Mouse (Mus musculus) CH12.LX (cell line): ENCODE measurements at regions not wholly inside any gene's neighbourhood (a gene's known extent, or its start where the extent isn't known, plus 50 kb on each side); places are given as distances from the start of the nearest gene placed in this dataset.

Source experiments
- DNase-seq: peaks from one replicate; pipeline ENCODE4 v3.0.0-alpha.2; 2013; ENCODE audit errors: extremely low read depth
- H3K27ac ChIP-seq: 2 replicates; pipeline ENCODE4 v1.5.1; 2012; ENCODE audit warnings: low read depth, mild to moderate bottlenecking, control low read depth, moderate library complexity; ENCODE audit not compliant: insufficient read depth
- H3K27me3 ChIP-seq: replicated peaks from 2 replicates; pipeline ENCODE3; 2012; ENCODE audit warnings: inconsistent platforms
- H3K36me3 ChIP-seq, 2 experiments: replicated peaks in 1 of 2; 2 replicates each; pipeline versions ENCODE3 to v1.6.1; 2012; ENCODE audit warnings: inconsistent platforms in 1 of 2, low read length in 1 of 2, mild to moderate bottlenecking in 1 of 2, mixed read lengths in 1 of 2, moderate library complexity in 1 of 2; ENCODE audit not compliant: control insufficient read depth in 1 of 2, insufficient read depth in 1 of 2
- H3K4me1 ChIP-seq, 2 experiments: 2 replicates each; pipeline ENCODE4 v1.6.1; 2012; ENCODE audit warnings: inconsistent platforms in 1 of 2, moderate library complexity in 1 of 2; ENCODE audit not compliant: insufficient read depth in 2 of 2, control insufficient read depth in 1 of 2
- H3K4me2 ChIP-seq: 2 replicates; pipeline ENCODE4 v1.6.1; 2012; ENCODE audit warnings: low read depth, mild to moderate bottlenecking, control low read depth; ENCODE audit not compliant: poor library complexity, insufficient read depth, severe bottlenecking
- H3K4me3 ChIP-seq, 3 experiments: fragments of 150-350 bp in 1 of 3; sonication (generic) in 1 of 3; replicated peaks in 1 of 3; 2 replicates each; pipeline versions ENCODE3 to v1.5.1; 2011 to 2012; ENCODE audit warnings: low read depth in 2 of 3, low read length in 2 of 3, mild to moderate bottlenecking in 2 of 3, moderate library complexity in 2 of 3, control low read depth in 1 of 3, improper control_type of control experiment in 1 of 3, inconsistent platforms in 1 of 3, mixed read lengths in 1 of 3; ENCODE audit not compliant: poor library complexity in 1 of 3
- H3K79me2 ChIP-seq: replicated peaks from 2 replicates; pipeline ENCODE4 v1.6.1; 2012; ENCODE audit warnings: mild to moderate bottlenecking, moderate library complexity; ENCODE audit not compliant: control insufficient read depth, poor library complexity, insufficient read depth, severe bottlenecking; ENCODE audit errors: extremely low read depth
- H3K9ac ChIP-seq: 2 replicates; pipeline ENCODE4 v1.6.1; 2012; ENCODE audit warnings: low read depth, mild to moderate bottlenecking, control low read depth, moderate library complexity; ENCODE audit not compliant: insufficient read depth
- H3K9me3 ChIP-seq: replicated peaks from 2 replicates; pipeline ENCODE3; 2012; ENCODE audit warnings: low read length, inconsistent platforms, mixed read lengths
- BHLHE40 ChIP-seq: IDR thresholded peaks from 2 replicates; pipeline ENCODE4 v1.6.1; 2011; ENCODE audit warnings: mild to moderate bottlenecking, low read depth, low read length, improper control_type of control experiment
- CHD2 ChIP-seq: IDR thresholded peaks from 2 replicates; pipeline ENCODE4 v1.6.1; 2011; ENCODE audit warnings: low read length, improper control_type of control experiment
- E2F4 ChIP-seq: IDR thresholded peaks from 2 replicates; pipeline ENCODE4 v1.6.1; 2011; ENCODE audit warnings: low read depth, low read length, improper control_type of control experiment; ENCODE audit not compliant: insufficient replicate concordance
- EP300 ChIP-seq: IDR thresholded peaks from 2 replicates; pipeline ENCODE4 v1.6.1; 2011; ENCODE audit warnings: low read length, improper control_type of control experiment
- ETS1 ChIP-seq: conservative IDR thresholded peaks from 2 replicates; pipeline ENCODE4 v1.6.1; 2012; ENCODE audit warnings: low read depth, mild to moderate bottlenecking, inconsistent platforms, low read length, improper control_type of control experiment, moderate library complexity
- GABPA ChIP-seq: IDR thresholded peaks from 2 replicates; pipeline ENCODE4 v1.6.1; 2012; ENCODE audit warnings: low read depth, low read length, improper control_type of control experiment, inconsistent platforms; ENCODE audit not compliant: insufficient replicate concordance
- IRF4 ChIP-seq: IDR thresholded peaks from 2 replicates; pipeline ENCODE4 v1.6.1; 2014; ENCODE audit warnings: low read depth, mild to moderate bottlenecking, inconsistent platforms, low read length, improper control_type of control experiment
- MAZ ChIP-seq: IDR thresholded peaks from 2 replicates; pipeline ENCODE4 v1.6.1; 2012; ENCODE audit warnings: low read depth, mild to moderate bottlenecking, inconsistent platforms, low read length, improper control_type of control experiment, moderate library complexity
- MXI1 ChIP-seq: IDR thresholded peaks from 2 replicates; pipeline ENCODE4 v1.6.1; 2011; ENCODE audit warnings: mild to moderate bottlenecking, low read depth, low read length, improper control_type of control experiment
- MYC ChIP-seq: IDR thresholded peaks from 2 replicates; pipeline ENCODE4 v1.6.1; 2011; ENCODE audit warnings: low read depth, mild to moderate bottlenecking, improper control_type of control experiment, low read length
- NELFE ChIP-seq: IDR thresholded peaks from 2 replicates; pipeline ENCODE4 v1.6.1; 2011; ENCODE audit warnings: low read depth, low read length, improper control_type of control experiment
- POLR2A ChIP-seq: IDR thresholded peaks from 2 replicates; pipeline ENCODE4 v1.6.1; 2011; ENCODE audit warnings: low read depth, mild to moderate bottlenecking, improper control_type of control experiment, low read length
- POLR2AphosphoS2 ChIP-seq: IDR thresholded peaks from 2 replicates; pipeline ENCODE4 v1.6.1; 2011; ENCODE audit warnings: low read depth, low read length, improper control_type of control experiment
- RCOR1 ChIP-seq: conservative IDR thresholded peaks from 2 replicates; pipeline ENCODE4 v1.6.1; 2012; ENCODE audit warnings: low read depth, mild to moderate bottlenecking, inconsistent platforms, low read length, improper control_type of control experiment
- SIN3A ChIP-seq: IDR thresholded peaks from 2 replicates; pipeline ENCODE4 v1.6.1; 2012; ENCODE audit warnings: low read length, improper control_type of control experiment, inconsistent platforms
- SMC3 ChIP-seq: IDR thresholded peaks from 2 replicates; pipeline ENCODE4 v1.6.1; 2011; ENCODE audit warnings: low read depth, low read length, improper control_type of control experiment
- TBP ChIP-seq: conservative IDR thresholded peaks from 2 replicates; pipeline ENCODE4 v1.6.1; 2011; ENCODE audit warnings: low read depth, low read length, improper control_type of control experiment
- UBTF ChIP-seq: IDR thresholded peaks from 2 replicates; pipeline ENCODE4 v1.6.1; 2012; ENCODE audit warnings: low read depth, mild to moderate bottlenecking, inconsistent platforms, low read length, improper control_type of control experiment, moderate library complexity
- ZC3H11A ChIP-seq: IDR thresholded peaks from 2 replicates; pipeline ENCODE4 v1.6.1; 2012; ENCODE audit warnings: low read depth, mild to moderate bottlenecking, inconsistent platforms, low read length, improper control_type of control experiment
- ZKSCAN1 ChIP-seq: IDR thresholded peaks from 2 replicates; pipeline ENCODE4 v1.6.1; 2012; ENCODE audit warnings: low read depth, inconsistent platforms, low read length, improper control_type of control experiment, borderline replicate concordance
- ZMIZ1 ChIP-seq: IDR thresholded peaks from 2 replicates; pipeline ENCODE4 v1.6.1; 2012; ENCODE audit warnings: low read depth, mild to moderate bottlenecking, inconsistent platforms, low read length, improper control_type of control experiment
- dilution Hi-C: fragments of 300-500 bp; cut with MboI; formaldehyde crosslinking; loops from 2 replicates; pipeline ENCODE4 v1.14.3; 2020; ENCODE audit warnings: low sequenced_read_pairs; ENCODE audit not compliant: extremely low pct_unique_long_range_greater_than_20kb, extremely low pct_ligation_motif_present
- in situ Hi-C: fragments of 300-500 bp; cut with MboI; formaldehyde crosslinking; loops from 3 replicates; pipeline ENCODE4 v1.14.3; 2019; ENCODE audit warnings: low sequenced_read_pairs, low pct_ligation_motif_present, low pct_unique_long_range_greater_than_20kb, mixed read lengths

- dilution Hi-C loops (no loop called here), in situ Hi-C loops (no loop called here)
- TF ChIP-seq ZKSCAN1 (no peak), POLR2A (no peak), MYC (no peak), TBP (no peak), ZC3H11A (no peak)
- Histone ChIP-seq H3K4me3 (no peak overlapping the region), H3K9ac (no peak overlapping the region), H3K27ac (no peak overlapping the region), H3K27me3 (peaks cover 85% of the 10 kb centered on the region), H3K9me3 (no peaks in the 10 kb centered on the region), H3K4me1 (no peaks in the 10 kb centered on the region), H3K36me3 (no peaks in the 10 kb centered on the region), H3K4me2 (no peak overlapping the region), H3K79me2 (no peaks in the 10 kb centered on the region)
- no peak for DNase-seq
These were observed 137.1 kb upstream of the Mki67 start for GRCm38 (mm10) chr7:135853127-135853813.

GRCm38 (mm10) chr7:135853814-135854324, 137.7 kb upstream of the Mki67 start:
- Histone ChIP-seq H3K4me3 (no peak overlapping the region), H3K9me3 (no peaks in the 10 kb centered on the region), H3K36me3 (no peaks in the 10 kb centered on the region), H3K27ac (no peak overlapping the region), H3K4me1 (no peaks in the 10 kb centered on the region), H3K4me2 (no peak overlapping the region), H3K79me2 (no peaks in the 10 kb centered on the region), H3K9ac (no peak overlapping the region), H3K27me3 (peaks cover 85% of the 10 kb centered on the region)
- dilution Hi-C loops: no loop called here
- no peak for DNase-seq
- no peak for TF ChIP-seq UBTF
- TF ChIP-seq IRF4: no peak
- no peak for TF ChIP-seq MAZ
- no peak for TF ChIP-seq POLR2AphosphoS2
- TF ChIP-seq BHLHE40: no peak
- TF ChIP-seq NELFE: no peak
- TF ChIP-seq EP300: no peak
- TF ChIP-seq MYC: no peak
- TF ChIP-seq SIN3A: no peak
- no peak for TF ChIP-seq MXI1
- TF ChIP-seq E2F4: no peak
- TF ChIP-seq RCOR1: no peak
- no peak for TF ChIP-seq CHD2
- TF ChIP-seq SMC3: no peak
- no peak for TF ChIP-seq ZMIZ1
- TF ChIP-seq GABPA: no peak
- no peak for TF ChIP-seq ETS1
- in situ Hi-C loops: no loop called here
